Mouse (Mus musculus) cerebellum, adult 9-10 months (tissue): ENCODE data around the gene Cfap57.

ENCODE experiments used
- DNase-seq: peaks from one replicate; pipeline ENCODE4 v3.0.0; 2022

Gene Cfap57

DNA sequence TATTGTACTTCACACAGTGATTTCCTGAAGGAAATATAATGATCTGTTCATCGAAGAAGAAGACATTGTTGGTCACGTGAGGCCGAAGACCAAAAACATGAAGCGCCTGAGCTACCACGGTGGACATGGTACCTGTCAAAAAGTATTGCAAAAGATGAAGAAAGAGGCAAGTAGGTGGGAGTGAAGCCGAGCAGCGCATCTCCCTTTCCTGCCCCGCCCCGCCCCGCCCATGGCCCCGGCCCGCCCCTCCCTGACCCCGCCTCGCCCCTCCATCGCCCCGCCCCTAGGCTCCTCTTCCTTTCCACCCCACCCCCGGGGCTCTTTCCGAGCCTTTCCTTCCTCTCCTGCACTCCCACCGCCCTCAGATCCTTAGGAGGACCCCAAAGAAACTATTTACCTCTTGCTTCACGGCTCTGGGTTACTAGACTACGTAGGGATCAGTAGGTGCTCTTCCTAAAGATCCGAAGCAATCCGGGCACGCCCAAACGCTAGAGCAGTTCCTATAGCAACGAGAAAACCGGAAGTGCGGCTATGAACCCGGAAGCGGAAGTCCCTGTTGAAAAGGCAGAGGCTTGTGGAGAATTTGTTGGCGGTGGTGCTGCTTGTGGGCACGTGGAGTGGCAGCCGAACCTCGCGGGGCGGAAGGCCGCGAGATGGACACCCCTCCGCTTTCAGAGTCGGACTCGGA, at the start of gene Cfap57, which contains the start of gene Ebna1bp2:
Gene Cfap57, minus strand, starts transcription at position 499 of the 688 bp plus-strand sequence.
Gene Ebna1bp2, plus strand, starts transcription at position 521 of the 688 bp plus-strand sequence.
- DNase-seq: peak; percentile 95

DNA sequence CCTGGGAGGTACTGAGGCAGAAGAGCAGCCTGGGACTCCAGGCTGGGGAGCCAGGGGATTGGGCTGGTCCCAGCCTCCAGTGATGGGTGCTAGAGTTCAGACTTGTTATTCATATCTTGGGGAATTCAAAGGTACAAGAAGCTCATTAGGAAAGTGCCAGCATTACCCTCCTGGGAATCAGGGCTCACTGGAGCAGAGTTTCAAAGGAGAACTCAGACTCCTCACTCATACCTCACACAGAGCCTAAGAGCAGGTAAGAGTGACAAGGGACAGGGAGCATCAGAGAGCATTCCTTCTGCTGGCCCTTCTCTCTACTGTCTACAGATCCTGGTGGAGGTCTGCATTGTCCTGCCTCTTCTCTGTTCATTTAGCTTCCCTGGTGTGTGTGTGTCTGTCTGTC, 38.1 kb upstream of the Cfap57 start, which contains the start of gene Olfr62:
Gene Olfr62, plus strand, starts transcription at position 301 of the 400 bp plus-strand sequence.
- no peak for DNase-seq

DNA sequence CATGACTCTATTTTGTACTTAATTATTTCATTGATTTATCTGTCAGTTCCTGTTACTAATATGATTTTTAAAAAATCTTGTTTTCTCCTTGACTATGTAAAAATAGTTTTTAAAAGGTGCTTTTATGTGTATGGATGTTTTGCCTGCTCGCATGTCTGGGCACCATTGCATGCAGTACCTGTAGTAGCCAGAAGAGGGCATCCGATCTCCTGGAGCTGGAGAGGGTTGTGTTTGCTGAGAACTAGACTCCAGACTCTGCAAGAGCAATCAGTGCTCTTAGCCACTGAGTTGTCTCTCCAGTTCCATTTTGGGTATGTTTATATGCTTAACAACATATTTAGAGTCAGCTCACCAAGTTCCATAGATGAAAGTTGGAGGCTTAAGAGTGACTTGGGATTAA, 24.7 kb upstream of the Cfap57 start:
- DNase-seq: peak; percentile 26

DNA sequence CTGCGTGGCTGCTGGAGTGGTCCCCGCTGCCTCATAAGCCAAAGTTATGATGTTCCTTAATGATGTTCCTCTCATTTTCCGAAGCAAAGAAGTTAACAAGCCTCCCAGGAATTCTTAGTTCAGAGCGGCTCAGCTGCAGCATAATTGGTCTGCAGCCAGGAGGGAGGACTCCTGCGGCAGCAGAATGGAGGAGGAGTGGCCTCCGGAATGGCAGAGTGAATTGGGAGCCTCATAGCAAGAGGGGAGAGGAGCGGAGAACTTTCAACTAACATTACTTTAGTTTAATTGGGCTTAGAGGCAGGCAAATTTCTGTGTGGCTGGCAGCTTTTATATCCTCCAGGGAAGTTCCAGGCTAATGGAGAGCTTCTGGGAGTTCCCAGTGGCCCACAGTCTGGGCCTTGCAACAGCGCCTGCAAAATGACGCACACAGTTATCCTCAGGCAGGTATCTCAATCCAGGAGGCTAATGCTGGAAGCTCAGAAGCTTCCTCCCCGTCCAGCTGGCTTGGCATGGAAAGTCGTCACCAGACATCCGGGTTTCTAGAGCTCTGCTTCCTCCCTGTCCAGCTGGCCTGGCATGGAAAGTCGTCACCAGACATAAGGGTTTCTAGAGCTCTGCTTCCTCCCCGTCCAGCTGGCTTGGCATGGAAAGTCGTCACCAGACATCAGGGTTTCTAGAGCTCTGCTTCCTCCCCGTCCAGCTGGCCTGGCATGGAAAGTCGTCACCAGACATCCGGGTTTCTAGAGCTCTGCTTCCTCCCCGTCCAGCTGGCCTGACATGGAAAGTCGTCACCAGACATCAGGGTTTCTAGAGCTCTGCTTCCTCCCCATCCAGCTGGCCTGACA, 22.0 kb upstream of the Cfap57 start:
- no peak for DNase-seq

- no peak for DNase-seq
Measured at GRCm38 (mm10) chr4:118630261-118630660, 9.7 kb upstream of the Cfap57 start.

DNA sequence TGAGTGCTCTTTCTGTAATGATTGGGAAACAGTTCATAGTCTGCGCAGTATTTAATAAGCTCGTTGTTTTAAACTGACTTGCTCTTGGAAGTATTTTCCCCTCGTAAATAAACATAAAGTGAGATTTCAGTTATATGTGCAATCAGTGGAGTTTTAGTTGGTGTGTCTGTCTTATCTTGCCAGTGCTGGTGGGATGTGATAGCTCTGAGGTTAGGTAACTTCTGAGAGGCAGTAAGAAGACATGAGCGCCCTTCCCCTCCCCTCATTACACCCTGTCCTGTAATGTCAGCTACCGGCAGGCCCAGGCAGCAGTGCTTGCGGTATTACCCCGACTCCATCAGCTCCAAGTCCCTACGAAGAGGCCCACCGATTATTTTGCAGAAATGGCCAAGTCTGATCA, 1.2 kb upstream of the Cfap57 start:
- no peak for DNase-seq

DNA sequence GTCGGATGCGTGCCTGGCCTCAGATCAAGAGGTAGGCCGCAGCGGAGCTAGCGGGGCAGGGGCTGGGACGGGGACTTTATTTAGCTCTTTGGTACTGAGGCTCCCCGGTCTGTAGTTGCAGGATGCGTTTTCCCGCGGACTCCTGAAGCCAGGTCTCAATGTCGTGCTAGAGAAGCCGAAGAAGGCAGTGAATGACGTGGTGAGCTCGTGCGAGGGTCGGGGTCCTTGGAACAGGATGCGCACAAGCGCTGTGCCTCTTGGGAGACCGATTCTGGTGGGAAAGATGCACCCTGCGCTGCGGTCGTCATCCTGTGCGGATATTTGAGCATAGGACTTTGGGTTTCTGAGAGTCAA, 367 bp upstream of the Cfap57 start:
- no peak for DNase-seq

DNA sequence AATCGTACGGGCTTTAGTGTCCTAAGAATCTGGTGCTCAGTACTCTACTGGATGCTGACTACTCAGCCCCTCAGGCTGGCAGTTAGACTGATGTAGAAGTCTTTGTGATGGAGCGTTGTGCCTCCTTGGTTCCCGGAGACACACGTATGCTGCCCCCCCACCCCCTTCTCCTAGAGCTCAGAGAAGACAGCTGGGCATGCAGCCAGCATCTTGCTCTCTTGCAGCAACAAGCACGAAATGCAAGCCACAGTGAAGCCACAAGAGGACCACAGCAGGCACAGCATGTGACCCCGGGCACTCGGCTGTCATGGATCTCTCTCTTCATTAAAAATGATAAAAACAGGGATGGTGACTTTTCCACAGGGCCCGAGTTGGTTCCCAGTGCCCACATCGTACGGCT, 5.2 kb downstream of the Cfap57 start:
- DNase-seq: no peak

- DNase-seq: no peak
Measured at GRCm38 (mm10) chr4:118612619-118613018, 8.0 kb downstream of the Cfap57 start.

DNA sequence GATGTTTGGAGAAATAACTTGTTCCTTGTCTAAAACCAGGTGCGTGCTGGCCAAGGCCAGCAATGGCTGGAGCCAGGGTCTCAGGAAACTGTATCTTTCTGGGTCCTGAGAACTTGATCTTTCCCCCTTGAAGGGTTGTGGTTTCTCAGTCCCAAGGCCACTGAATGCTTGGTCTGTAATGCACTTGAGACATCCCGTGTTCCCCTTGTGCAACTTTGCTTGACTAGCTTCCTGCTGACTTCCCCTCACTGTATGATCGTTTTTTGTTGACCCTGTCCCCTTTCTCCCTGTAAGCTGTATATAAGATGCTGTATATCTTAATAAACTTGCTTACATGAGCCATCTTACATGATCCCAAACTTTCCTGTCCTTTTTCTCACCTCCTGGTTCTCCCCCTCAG, 10.7 kb downstream of the Cfap57 start:
- no peak for DNase-seq

DNA sequence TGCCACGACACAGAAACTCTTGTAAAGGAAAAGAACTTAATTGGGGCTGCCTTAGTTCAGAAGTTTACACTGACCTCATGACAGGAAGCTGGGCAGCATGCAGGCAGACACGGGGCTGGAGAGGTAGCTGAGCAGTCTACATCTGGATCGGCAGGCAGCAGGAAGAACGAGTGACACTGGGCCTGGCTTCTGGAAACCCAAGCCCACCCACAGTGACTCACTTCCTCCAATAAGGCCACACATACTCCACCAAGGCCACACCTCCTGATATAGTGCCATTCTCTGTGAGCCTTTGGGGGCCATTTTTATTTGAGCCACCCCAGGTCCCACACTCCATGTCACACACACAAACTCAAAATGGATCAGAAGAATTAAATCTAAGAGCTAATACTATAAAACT, 16.5 kb downstream of the Cfap57 start:
- no peak for DNase-seq

DNA sequence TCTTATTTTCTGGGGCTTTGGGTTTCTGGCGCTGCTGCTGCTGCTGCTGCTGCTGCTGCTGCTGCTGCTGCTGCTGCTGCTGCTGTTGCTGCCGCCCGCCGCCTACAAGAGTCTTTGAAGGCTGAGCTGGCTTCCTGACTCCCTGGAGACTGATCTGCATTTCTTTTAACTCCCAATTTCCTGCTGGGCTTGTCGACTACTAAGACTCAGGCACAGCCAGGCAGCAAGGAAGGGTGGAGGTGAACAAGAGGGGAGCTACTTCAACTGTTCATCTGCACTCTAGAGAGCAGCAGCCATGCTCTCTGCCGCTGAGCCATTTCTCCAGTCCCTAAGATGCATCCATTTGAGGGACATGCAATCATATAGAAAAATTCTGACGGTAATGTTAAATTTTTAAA, 30.8 kb downstream of the Cfap57 start:
- DNase-seq: no peak

DNA sequence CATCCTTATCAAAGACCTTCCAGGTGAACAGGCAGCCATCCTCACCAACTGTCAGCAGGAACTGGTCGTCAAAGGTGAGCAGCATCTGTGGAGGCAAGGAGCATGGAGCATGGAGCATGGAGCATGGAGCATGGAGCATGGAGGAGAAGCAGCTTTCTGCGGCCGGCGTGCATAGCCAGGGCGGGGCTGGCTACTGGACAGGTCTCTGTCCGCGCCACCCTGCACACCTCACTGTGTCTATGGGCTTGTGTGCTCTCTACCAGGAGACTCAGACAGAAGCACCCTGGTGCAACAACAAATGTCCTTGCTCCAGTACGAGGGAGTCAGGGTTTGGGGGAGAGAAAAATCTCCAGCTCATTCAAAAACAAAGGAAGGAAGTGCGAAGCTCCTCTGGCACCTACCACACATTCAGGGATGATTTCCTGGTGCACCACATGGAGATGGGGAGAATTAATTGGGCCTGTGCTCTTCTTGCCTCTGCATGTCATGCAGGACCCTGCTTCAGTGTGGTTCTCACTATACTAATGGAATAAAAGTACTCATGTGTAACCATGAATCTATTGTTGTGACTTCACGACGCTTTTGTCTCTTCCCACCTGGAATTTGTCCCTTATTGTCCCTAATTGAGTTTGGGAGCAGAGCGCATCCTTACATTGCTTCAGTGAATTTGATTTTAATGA, 31.4 kb downstream of the Cfap57 start:
- DNase-seq: no peak

DNA sequence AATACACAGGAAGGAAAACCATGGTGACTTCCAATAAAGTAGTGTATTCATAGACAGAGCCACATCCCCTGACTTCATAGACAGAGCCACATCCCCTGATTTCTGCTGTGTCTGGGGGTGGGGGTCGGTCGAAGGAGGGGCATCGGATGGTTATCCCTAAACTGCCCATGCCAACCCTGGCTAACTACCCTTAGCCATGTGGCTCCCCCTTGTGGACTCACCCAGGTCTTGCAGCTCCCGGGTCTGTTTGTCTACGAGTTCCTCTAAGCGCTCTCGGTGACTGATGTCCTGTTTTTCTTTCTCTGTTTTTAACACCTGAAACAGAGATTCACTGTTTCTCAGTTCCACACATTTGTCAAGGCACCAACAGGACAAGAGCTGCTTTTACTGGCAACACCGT, 37.9 kb downstream of the Cfap57 start:
- DNase-seq: no peak

GRCm38 (mm10) chr4:118581508-118581907, 39.1 kb downstream of the Cfap57 start:
- DNase-seq: no peak

DNA sequence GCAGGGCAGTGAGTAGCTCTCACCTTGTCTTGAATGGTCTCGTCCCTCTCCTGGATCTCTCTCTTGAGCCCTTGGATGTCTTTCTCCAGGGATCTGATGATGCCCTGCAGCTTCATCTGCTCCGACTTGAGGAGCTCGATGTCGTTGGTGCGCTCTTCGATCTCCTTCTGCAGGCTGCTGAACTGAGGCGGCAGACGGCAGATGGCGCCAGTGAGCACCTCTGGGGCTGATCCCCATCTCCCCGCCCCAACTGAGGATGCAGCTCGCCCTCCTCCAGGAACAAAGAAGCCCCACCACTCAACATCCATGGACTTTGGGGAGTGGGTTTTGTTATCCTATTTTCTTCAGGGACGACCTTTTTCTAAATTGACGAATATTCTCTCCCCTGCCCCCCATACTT, 41.3 kb downstream of the Cfap57 start:
- DNase-seq: no peak

DNA sequence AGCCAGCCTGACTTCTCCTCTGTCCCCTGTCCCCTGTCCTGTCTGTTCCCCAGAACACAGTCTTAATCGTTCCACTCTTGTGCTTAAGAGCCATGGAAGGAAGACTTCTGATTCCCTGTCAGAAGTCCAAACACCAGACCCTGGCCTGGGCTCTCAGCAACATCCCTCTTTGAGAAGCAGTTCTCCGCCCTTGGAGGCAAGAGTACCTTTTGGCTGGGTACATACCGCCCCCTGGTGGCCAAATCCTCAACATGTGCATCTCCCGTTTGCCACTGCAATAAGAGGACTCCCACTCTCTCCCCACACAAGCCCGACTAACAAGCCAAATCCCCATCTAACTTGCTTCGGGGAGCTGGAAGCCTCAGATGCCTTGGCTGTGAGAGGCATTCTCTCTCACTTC, 44.5 kb downstream of the Cfap57 start:
- DNase-seq: peak; percentile 49

- DNase-seq: no peak
Measured at GRCm38 (mm10) chr4:118571441-118571840, 49.1 kb downstream of the Cfap57 start.

GRCm38 (mm10) chr4:118569320-118569719, 51.3 kb downstream of the Cfap57 start:
- DNase-seq: no peak

DNA sequence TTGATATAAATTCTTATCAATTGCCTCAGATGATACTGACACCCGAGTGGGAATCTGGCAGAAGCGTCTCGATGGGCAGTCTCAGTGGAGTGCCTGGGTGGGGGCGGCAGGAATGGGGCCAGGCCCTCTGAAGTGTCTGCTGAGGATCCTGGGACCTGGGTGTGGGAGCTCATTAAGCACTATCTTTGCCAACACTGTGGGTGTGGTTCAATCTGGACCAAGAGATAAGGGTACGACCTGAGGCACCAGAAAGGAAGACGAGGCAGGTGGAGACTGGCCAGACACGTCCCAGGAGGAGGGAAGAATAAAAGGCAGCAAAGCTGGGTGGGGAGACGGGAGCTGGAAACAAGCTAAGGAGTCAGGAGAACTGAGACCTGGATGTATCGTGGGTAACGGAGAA, 51.9 kb downstream of the Cfap57 start:
- DNase-seq: no peak

DNA sequence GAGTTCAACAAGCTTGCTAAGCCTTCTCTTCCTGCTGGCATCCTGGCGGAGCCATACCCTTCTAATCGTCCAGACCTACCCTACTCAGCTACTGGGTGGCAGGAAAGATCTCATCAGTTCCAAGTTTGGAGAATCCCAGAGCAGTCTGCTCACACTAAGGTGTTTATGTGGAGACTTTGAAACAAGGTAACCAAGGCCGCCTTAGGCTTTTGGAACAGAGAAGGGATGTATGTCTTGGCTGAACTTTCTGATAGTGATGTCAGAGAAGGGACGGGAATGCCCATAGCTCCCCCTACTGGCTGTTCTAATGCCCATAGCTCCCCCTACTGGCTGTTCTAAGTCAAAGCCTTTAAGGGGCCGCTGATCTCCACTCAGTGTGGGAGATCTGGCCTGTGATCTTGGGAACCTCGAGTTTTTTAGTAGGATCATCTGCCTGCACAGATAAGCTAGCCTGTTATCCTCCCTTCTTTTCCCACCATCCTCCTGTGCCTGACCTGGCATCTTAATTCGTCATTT, 54.4 kb downstream of the Cfap57 start:
- no peak for DNase-seq

GRCm38 (mm10) chr4:118564926-118565279, 55.7 kb downstream of the Cfap57 start:
- DNase-seq: no peak

GRCm38 (mm10) chr4:118564062-118564925, 56.3 kb downstream of the Cfap57 start:
- DNase-seq: no peak
